Mouse (Mus musculus): ENCODE data around the gene Mcemp1. TPM values are rescaled to one million over a fixed set of nuclear protein-coding genes. Genes with fewer than 3 reads are reported as not detected.

Gene Mcemp1
- polyA plus RNA-seq, 1 experiment from 2014 or later, result 0.62 TPM

DNA sequence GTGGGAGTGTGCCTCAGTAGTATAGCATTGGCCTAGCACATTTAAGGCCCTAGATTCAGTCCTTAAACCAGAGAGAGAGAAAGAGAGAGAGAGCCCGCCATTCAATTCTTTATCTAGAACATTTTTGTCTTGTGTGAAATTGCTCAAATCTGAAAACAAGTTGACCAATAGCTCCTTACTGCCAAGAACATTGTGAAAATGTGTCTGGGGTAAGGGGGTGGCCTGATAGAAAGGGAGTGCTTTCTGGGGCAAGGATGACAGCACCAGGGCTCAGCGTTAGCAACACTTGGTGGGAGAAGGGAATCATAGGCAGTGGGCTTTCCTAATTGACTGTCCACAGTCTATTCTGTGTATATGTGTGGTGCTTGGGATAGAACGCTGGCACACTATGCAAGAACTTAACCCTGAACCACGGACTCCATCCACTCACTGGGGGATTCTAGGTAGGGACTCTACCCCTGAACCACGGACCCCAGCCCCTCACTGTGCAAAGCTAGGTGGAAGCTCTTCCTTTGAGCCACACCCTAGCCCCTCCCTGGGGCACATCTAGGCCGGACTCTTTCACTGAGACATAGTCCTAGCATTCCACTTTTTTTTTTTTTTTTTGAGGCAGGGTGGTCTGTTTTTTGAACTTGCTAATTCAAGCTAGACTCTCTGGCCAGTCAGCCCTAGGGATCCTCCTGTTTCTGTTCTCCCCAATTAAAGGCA lies 18.6 kb upstream of the Mcemp1 start:
- Histone ChIP-seq H3K9me3 (ENCODE audit: control insufficient read depth, low read length) (no peaks in the 10 kb centered on the region), H3K36me3 (ENCODE audit: control insufficient read depth, insufficient read depth, low read length) (no peaks in the 10 kb centered on the region), H3K27ac (ENCODE audit: low read length) (no peak overlapping the region), H3K4me2 (ENCODE audit: low read depth, low read length) (no peak overlapping the region), H3K9ac (ENCODE audit: low read depth, low read length) (no peak overlapping the region), H3K4me3 (ENCODE audit: low read length) (no peak overlapping the region), H3K4me1 (ENCODE audit: control insufficient read depth, insufficient read depth, low read length) (no peaks in the 10 kb centered on the region), H3K27me3 (replicated peaks; ENCODE audit: control insufficient read depth, insufficient read depth, low read length) (no peaks in the 10 kb centered on the region)
- 84% methylated on average over 6 of the region's 6 CpGs for WGBS
- ATAC-seq, result no peak

- no peak overlapping the region for H3K4me3 ChIP-seq (ENCODE audit: low read length)
- no peaks in the 10 kb centered on the region for H3K9me3 ChIP-seq (ENCODE audit: control insufficient read depth, low read length)
- H3K4me1 ChIP-seq (ENCODE audit: control insufficient read depth, insufficient read depth, low read length), result no peaks in the 10 kb centered on the region
- no peaks in the 10 kb centered on the region for H3K27me3 ChIP-seq (replicated peaks; ENCODE audit: control insufficient read depth, insufficient read depth, low read length)
- ATAC-seq, result no peak
- H3K9ac ChIP-seq (ENCODE audit: low read depth, low read length), result no peak overlapping the region
- WGBS, result 71% methylated on average over 4 of the region's 4 CpGs
- H3K4me2 ChIP-seq (ENCODE audit: low read depth, low read length), result no peak overlapping the region
- H3K27ac ChIP-seq (ENCODE audit: low read length), result no peak overlapping the region
- no peaks in the 10 kb centered on the region for H3K36me3 ChIP-seq (ENCODE audit: control insufficient read depth, insufficient read depth, low read length)
Measured at GRCm38 (mm10) chr8:3647561-3647960, 18.0 kb upstream of the Mcemp1 start.

DNA sequence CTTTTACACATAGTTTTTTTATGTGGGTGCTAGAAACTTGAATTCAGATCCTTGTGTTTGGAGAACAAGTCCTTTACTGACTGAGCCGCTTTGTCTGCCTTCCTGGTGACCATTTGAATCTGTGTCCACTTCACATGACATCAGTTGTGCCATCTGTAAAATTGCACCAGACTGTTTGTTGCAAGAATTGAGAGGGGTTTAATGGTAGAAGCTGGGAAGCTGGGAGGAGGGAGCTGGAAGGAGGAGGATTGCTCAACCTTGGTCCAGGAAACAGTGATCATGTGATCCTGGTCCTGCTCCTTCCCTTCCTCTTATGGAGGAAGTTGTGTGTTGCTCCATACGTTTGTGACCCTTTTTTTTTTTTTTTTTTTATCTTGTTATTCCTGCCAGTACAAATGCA lies 17.3 kb upstream of the Mcemp1 start:
- Histone ChIP-seq H3K4me1 (ENCODE audit: control insufficient read depth, insufficient read depth, low read length) (no peaks in the 10 kb centered on the region), H3K36me3 (ENCODE audit: control insufficient read depth, insufficient read depth, low read length) (no peaks in the 10 kb centered on the region), H3K27ac (ENCODE audit: low read length) (no peak overlapping the region), H3K4me2 (ENCODE audit: low read depth, low read length) (no peak overlapping the region), H3K4me3 (ENCODE audit: low read length) (no peak overlapping the region), H3K27me3 (replicated peaks; ENCODE audit: control insufficient read depth, insufficient read depth, low read length) (no peaks in the 10 kb centered on the region), H3K9me3 (ENCODE audit: control insufficient read depth, low read length) (no peaks in the 10 kb centered on the region), H3K9ac (ENCODE audit: low read depth, low read length) (no peak overlapping the region)
- WGBS, result 56% methylated on average over 2 of the region's 2 CpGs
- ATAC-seq, result no peak

- no peaks in the 10 kb centered on the region for H3K9me3 ChIP-seq (ENCODE audit: control insufficient read depth, low read length)
- H3K9ac ChIP-seq (ENCODE audit: low read depth, low read length), result no peak overlapping the region
- H3K4me3 ChIP-seq (ENCODE audit: low read length), result no peak overlapping the region
- WGBS, result 45% methylated on average over 1 of the region's 1 CpGs
- H3K36me3 ChIP-seq (ENCODE audit: control insufficient read depth, insufficient read depth, low read length), result no peaks in the 10 kb centered on the region
- no peaks in the 10 kb centered on the region for H3K4me1 ChIP-seq (ENCODE audit: control insufficient read depth, insufficient read depth, low read length)
- no peak overlapping the region; the same call in 1 of the 2 replicates for H3K4me2 ChIP-seq (ENCODE audit: low read depth, low read length)
- no peak for ATAC-seq
- no peaks in the 10 kb centered on the region for H3K27me3 ChIP-seq (replicated peaks; ENCODE audit: control insufficient read depth, insufficient read depth, low read length)
- H3K27ac ChIP-seq (ENCODE audit: low read length), result no peak overlapping the region
Measured at GRCm38 (mm10) chr8:3648990-3649389, 16.6 kb upstream of the Mcemp1 start.

DNA sequence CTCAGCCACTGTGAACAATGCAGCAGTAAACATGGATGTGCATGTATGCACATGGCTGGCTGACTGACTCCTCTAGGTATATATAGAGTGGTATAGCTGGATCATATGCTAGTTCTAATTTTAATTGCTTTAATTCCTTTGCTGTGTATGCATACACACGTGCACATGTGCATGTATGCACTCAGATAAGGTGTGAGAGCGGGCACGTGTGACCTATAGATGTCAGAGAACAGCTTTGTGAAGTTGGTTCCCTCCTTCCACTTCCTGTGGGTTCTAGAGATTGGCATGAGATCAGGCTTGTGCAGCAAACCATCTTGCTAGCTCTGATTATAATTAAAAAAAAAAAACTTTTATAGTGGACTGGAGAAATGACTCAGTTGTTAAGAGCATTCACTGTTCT lies 12.7 kb upstream of the Mcemp1 start:
- H3K27ac ChIP-seq (ENCODE audit: low read length), result no peak overlapping the region
- no peaks in the 10 kb centered on the region for H3K4me1 ChIP-seq (ENCODE audit: control insufficient read depth, insufficient read depth, low read length)
- H3K4me3 ChIP-seq (ENCODE audit: low read length), result no peak overlapping the region
- no peak for ATAC-seq
- no peaks in the 10 kb centered on the region for H3K36me3 ChIP-seq (ENCODE audit: control insufficient read depth, insufficient read depth, low read length)
- no peak overlapping the region for H3K9ac ChIP-seq (ENCODE audit: low read depth, low read length)
- 74% methylated on average over 3 of the region's 3 CpGs for WGBS
- H3K4me2 ChIP-seq (ENCODE audit: low read depth, low read length), result no peak overlapping the region
- no peaks in the 10 kb centered on the region for H3K27me3 ChIP-seq (replicated peaks; ENCODE audit: control insufficient read depth, insufficient read depth, low read length)
- H3K9me3 ChIP-seq (ENCODE audit: control insufficient read depth, low read length), result no peaks in the 10 kb centered on the region

GRCm38 (mm10) chr8:3654726-3655508 lies 10.6 kb upstream of the Mcemp1 start:
- H3K4me2 ChIP-seq (ENCODE audit: low read depth, low read length), result no peak overlapping the region
- no peaks in the 10 kb centered on the region for H3K4me1 ChIP-seq (ENCODE audit: control insufficient read depth, insufficient read depth, low read length)
- no peak overlapping the region for H3K27ac ChIP-seq (ENCODE audit: low read length)
- H3K9me3 ChIP-seq (ENCODE audit: control insufficient read depth, low read length), result no peaks in the 10 kb centered on the region
- no peaks in the 10 kb centered on the region for H3K36me3 ChIP-seq (ENCODE audit: control insufficient read depth, insufficient read depth, low read length)
- H3K4me3 ChIP-seq (ENCODE audit: low read length), result no peak overlapping the region
- H3K9ac ChIP-seq (ENCODE audit: low read depth, low read length), result no peak overlapping the region
- H3K27me3 ChIP-seq (replicated peaks; ENCODE audit: control insufficient read depth, insufficient read depth, low read length), result no peaks in the 10 kb centered on the region
- no peak for ATAC-seq
- WGBS, result 66% methylated on average over 11 of the region's 11 CpGs

DNA sequence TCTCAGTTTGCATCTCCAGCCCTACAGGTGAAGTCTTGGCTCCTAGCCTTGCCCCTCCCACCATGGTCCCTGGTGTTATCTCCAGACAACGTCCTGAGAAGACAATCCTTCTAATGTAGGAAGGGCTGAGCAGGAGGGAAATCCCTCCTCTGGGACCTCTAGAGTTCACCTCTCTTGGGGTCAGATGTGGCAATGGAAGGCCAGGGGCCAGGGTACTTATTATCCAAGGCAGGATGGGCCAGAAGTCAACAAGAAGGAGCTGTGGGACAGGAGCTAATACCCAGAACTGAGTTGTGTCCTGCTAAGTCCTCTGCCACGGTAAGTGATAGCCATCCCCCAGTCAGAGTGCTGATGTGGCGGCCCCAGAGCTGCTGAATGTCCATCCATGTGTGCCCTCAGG lies 10.0 kb upstream of the Mcemp1 start, which contains the start of gene Retn:
TSS of gene Retn (plus strand) at position 245 of the 400 bp plus-strand sequence.
- Histone ChIP-seq H3K27me3 (replicated peaks; ENCODE audit: control insufficient read depth, insufficient read depth, low read length) (no peaks in the 10 kb centered on the region), H3K4me3 (ENCODE audit: low read length) (no peak within 1 kb of the TSS), H3K9ac (ENCODE audit: low read depth, low read length) (no peak within 1 kb of the TSS), H3K27ac (ENCODE audit: low read length) (no peak within 1 kb of the TSS), H3K36me3 (ENCODE audit: control insufficient read depth, insufficient read depth, low read length) (no peaks in the 10 kb centered on the region), H3K4me2 (ENCODE audit: low read depth, low read length) (no peak within 1 kb of the TSS), H3K9me3 (ENCODE audit: control insufficient read depth, low read length) (no peaks in the 10 kb centered on the region), H3K4me1 (ENCODE audit: control insufficient read depth, insufficient read depth, low read length) (no peaks in the 10 kb centered on the region)
- WGBS, result 59% methylated on average over 3 of the region's 3 CpGs
- no peak for ATAC-seq

DNA sequence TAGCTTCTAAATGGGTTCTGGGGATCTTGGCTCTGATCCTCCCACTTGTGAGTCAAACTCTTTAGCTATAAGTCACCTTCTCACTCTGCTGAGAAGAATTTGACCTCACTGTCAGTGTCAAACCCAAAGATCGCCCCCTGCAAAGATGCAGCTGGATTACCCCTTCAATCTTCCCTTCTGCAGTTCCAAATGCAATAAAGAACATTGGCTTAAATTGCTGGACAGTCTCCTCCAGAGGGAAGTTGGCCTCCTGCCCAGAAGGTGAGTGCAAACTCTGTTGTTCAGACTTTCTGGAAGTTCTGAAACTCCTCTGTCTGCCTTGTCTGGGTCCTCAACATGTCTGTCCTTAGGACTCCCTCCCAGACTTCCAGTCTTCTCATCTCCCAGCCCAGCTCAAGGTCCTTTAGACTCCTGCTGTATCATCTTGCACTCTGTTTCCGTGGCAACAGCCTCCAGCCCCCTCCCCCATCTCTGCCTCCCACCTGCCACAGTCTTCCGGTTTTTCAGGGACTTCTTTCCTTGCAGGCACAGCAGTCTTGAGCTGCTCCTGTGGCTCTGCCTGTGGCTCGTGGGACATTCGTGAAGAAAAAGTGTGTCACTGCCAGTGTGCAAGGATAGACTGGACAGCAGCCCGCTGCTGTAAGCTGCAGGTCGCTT lies 8.7 kb upstream of the Mcemp1 start:
- no peak overlapping the region for H3K9ac ChIP-seq (ENCODE audit: low read depth, low read length)
- 31% methylated on average over 7 of the region's 7 CpGs for WGBS
- no peak overlapping the region for H3K4me2 ChIP-seq (ENCODE audit: low read depth, low read length)
- no peaks in the 10 kb centered on the region for H3K4me1 ChIP-seq (ENCODE audit: control insufficient read depth, insufficient read depth, low read length)
- no peaks in the 10 kb centered on the region for H3K9me3 ChIP-seq (ENCODE audit: control insufficient read depth, low read length)
- H3K36me3 ChIP-seq (ENCODE audit: control insufficient read depth, insufficient read depth, low read length), result no peaks in the 10 kb centered on the region
- no peak overlapping the region for H3K4me3 ChIP-seq (ENCODE audit: low read length)
- ATAC-seq, result no peak
- no peak overlapping the region for H3K27ac ChIP-seq (ENCODE audit: low read length)
- H3K27me3 ChIP-seq (replicated peaks; ENCODE audit: control insufficient read depth, insufficient read depth, low read length), result no peaks in the 10 kb centered on the region

DNA sequence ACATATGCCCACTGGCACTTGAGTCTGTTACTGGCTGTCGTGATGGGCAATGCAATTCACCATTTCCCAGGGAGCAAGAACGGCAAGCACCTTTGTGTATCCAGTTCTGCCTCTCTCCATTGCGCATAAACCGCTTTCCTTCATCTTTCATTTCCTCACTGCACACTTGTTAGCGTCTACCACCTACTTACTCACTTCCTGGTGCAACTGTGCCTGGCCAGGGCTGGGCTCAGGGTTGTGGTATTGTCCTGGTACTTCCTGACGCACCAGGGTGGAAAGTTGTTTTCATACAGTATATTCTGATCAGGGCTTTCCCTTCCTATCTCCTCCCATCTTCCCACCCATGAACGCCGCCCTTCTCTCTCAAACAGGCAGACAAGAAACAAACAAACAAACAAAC lies 4.7 kb upstream of the Mcemp1 start:
- Histone ChIP-seq H3K4me1 (ENCODE audit: control insufficient read depth, insufficient read depth, low read length) (no peaks in the 10 kb centered on the region), H3K9ac (ENCODE audit: low read depth, low read length) (no peak overlapping the region), H3K36me3 (ENCODE audit: control insufficient read depth, insufficient read depth, low read length) (no peaks in the 10 kb centered on the region), H3K27ac (ENCODE audit: low read length) (no peak overlapping the region), H3K4me3 (ENCODE audit: low read length) (no peak overlapping the region), H3K27me3 (replicated peaks; ENCODE audit: control insufficient read depth, insufficient read depth, low read length) (no peaks in the 10 kb centered on the region), H3K9me3 (ENCODE audit: control insufficient read depth, low read length) (no peaks in the 10 kb centered on the region), H3K4me2 (ENCODE audit: low read depth, low read length) (no peak overlapping the region)
- ATAC-seq, result no peak
- WGBS, result 75% methylated on average over 8 of the region's 8 CpGs
